Mouse (Mus musculus): ENCODE measurements around the gene Ddx18.

Gene Ddx18

DNA sequence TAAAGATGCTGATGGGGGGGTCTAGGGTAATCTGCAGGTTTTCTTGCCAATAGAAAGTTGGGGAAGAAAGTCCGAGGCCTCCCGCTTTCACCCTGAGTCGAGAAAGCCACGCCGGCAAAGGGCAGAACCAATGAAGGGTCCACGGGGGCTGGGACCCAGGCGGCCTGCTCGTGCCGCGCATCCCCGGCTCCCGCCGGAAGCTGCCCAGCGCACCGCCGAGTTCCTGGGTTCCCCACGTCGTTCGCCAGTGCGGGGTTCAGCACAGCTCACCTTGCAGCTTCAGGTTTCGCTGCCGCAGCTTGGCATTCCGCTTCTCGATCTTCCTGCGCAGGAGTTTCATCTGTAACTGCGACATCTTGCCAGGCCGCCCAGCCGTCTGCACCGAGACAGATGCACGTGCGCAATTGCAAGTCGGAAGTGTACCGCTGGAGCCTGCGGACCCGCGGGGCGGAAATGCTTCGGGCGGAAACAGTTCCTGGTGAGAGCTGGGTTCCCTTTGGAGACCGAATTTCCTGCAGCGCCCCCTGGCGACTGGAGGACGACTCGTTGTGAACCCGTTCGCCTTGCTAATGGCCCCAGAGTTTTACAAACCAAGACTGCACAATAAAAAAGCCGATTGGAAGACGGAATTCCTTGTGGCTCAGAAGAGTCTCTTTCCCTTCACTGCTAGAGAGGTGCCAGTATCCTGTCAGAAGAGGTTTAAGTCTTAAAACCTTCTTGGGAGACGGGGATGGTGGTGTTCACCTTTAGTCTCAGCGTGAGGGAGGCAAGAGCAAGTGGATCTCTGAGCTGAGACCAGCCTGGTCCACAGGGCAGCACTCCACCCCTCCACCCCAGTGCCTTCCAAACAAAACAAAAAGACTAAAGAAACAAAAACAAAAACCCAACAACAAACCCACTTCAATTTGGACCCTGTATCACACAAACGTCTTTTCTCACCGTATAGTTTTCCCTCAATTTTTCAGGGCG is at the start of gene Ddx18:
Gene Ddx18 (minus strand): TSS at position 469 of the 969 bp plus-strand sequence.
- DNase-seq (ENCODE audit: low read depth), result peak; percentile 78

GRCm38 (mm10) chr1:121608000-121608399 is 40.2 kb upstream of the Ddx18 start:
- no peak for DNase-seq (ENCODE audit: low read depth)

GRCm38 (mm10) chr1:121605118-121605517 is 37.3 kb upstream of the Ddx18 start:
- no peak for DNase-seq (ENCODE audit: low read depth)

DNA sequence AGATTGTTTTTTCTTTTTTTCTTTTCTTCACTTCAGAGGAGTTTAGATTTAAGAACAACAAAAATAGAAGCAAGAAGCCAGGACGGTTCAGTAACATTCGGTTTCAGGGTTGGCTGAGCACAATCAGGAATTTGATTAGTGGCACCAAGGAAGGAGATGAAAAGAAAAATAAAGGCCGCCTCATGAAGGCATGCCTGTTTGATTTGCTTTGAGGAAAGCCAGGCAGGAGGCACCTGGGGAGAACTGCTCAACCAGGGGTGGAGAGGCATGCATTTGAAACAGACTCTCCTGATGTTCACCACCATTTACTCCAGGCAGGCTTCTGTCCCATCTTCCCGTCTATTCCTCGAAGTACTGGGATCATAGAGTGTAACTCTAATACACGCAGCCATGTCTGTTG is 34.1 kb upstream of the Ddx18 start:
- no peak for DNase-seq (ENCODE audit: low read depth)

- DNase-seq (ENCODE audit: low read depth), result no peak
Measured at GRCm38 (mm10) chr1:121601084-121601483, 33.3 kb upstream of the Ddx18 start.

DNA sequence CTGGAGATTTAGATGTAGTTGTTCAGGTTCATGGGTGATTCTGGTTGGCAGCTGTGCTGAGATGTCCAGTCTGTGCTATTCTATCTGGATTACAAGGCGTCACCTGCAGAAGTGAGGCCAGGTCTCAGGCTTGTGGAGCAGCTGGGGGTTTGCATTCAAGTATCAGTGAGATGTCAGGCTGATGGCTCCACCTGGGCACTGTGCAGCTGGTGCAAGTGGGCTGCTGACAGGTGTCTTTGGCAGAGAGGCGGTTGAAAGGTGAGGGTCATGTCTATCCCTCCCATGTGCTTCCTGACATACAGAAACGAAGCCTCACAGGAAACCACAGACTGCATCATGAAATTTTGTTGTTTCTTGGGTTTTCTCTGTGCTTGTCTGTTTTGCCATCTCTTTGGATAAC is 30.6 kb upstream of the Ddx18 start:
- no peak for DNase-seq (ENCODE audit: low read depth)

GRCm38 (mm10) chr1:121596951-121597625 is 29.3 kb upstream of the Ddx18 start:
- no peak for DNase-seq (ENCODE audit: low read depth)

DNA sequence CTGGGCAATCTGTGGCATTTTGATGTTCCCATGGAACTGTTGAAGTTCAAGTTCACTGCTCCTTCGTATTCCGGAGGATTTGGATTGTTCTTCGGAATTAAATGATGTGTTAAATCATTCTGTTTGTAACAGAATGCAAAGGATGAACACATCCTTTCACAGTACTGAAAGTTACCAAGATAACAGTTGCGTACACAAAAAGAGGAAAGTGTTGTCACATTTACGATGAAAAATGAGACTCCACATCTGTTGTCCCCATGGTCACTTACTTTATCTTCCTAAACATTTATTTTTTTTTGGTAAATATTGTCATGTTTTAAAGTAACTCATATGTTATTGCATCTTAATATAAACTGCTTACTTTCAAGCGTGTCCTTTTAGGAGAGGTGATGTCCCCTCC is 17.0 kb upstream of the Ddx18 start:
- DNase-seq (ENCODE audit: low read depth), result no peak

- no peak for DNase-seq (ENCODE audit: low read depth)
Measured at GRCm38 (mm10) chr1:121581133-121581855, 13.5 kb upstream of the Ddx18 start.

GRCm38 (mm10) chr1:121577491-121577890 is 9.7 kb upstream of the Ddx18 start:
- DNase-seq (ENCODE audit: low read depth), result no peak

GRCm38 (mm10) chr1:121570522-121570921 is 2.7 kb upstream of the Ddx18 start:
- DNase-seq (ENCODE audit: low read depth), result no peak

DNA sequence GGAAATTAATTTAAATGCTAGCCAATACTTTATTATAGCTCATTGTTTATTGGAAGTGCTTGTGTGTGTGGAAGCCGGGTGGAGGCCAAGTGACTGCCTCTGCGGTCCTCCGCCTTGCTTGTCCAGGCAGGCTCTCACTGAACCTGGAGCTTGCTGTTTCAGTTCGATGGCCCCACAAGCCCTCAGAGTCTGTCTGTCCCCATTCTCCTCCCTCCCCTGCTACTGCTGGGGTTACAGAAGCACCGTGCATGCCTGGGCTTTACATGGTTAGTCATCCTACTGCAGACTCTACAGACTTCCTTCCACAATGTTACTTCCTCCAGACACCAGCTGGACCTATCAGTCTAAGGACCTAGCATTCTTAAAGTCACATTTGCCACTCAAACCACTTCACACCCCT is 9.9 kb downstream of the Ddx18 start:
- DNase-seq (ENCODE audit: low read depth), result no peak

- no peak for DNase-seq (ENCODE audit: low read depth)
Measured at GRCm38 (mm10) chr1:121551457-121551835, 16.3 kb downstream of the Ddx18 start.

DNA sequence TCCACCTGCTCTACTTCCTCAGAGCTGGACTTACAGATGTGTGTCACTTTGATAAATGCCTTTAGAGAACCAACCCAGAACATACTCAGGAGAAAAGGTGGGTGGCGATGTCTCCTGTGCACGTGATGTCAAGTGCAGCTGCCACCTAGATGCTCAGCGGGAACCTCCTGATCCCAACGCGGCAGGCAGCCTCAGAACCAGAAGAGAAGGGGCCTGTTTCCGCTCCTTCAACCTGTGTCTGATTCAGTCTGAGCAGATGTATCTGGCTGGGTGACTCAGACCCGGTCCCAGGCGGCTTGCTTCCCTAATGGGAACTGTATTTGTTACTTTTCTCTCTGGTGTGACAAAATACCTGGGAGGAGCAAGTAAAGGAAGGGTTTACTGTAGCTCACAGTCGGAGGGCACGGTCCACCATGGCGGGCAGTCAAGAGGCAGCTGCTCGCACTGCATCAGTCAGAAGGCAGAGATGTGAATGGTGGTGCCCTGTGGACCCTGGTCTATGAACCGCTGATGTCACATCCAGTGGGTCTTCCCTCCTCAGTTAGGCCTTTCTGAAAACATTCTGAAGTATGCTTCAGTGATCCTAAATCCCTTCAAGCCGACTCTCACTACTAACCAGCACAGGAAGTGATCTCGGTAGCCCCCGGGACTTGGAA is 16.9 kb downstream of the Ddx18 start:
- no peak for DNase-seq (ENCODE audit: low read depth)

DNA sequence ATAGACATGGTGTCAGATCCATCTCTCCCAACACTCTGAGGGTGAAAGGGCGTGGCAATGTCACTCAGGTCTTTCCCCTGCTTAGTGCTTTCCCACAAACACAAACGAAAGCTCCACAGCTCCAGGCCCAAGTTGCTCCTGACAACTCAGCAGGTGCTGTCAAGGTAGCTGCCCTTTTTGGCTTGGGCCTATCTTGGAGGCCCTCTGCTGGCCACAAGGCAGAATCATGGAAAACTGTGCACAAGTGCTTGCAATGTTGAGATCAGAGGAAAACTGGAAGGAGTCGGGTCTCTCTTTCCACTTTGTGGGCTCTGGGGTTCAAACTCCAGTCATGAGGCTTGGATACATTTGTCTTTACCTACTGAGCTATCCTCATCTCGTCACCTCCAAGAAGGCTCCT is 18.3 kb downstream of the Ddx18 start:
- no peak for DNase-seq (ENCODE audit: low read depth)

DNA sequence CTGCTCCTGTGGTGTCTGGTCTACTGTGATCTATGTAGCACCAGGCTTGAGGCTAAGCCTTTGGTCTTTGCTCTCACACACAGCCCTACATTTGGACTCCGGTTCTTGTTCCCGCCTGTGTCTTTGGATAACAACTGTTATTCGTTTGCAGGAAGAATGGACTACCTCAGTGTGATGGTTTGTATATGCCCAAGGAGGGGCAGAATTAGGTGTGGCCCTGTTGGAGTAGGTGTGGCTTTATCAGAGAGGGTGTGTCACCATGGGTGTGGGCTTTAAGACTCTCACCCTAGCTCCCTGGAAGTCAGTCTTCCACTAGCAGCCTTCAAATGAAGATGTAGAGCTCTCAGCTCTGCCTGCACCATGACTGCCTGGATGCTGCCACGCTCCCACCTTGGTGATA is 19.1 kb downstream of the Ddx18 start:
- no peak for DNase-seq (ENCODE audit: low read depth)

- no peak for DNase-seq (ENCODE audit: low read depth)
Measured at GRCm38 (mm10) chr1:121546844-121547243, 20.9 kb downstream of the Ddx18 start.

GRCm38 (mm10) chr1:121540361-121540760 is 27.4 kb downstream of the Ddx18 start:
- no peak for DNase-seq (ENCODE audit: low read depth)

DNA sequence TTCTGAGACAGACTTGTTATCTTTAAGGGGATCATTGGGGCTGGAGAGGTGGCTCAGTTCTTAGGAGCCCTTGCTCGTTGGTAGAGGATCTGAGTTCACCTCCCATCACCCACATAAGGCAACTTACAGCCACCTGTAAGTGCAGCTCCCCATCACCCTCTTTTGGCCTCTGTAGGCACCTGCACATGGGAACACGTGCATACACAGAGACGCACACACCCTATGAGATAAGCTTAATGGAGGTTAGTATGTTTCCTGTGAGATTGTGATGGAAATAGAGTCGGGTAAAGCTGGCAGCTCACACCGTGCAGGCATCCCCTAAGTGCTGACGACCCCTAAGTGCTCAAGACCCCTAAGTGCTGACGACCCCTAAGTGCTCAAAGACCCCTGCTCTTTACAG is 36.4 kb downstream of the Ddx18 start:
- DNase-seq (ENCODE audit: low read depth), result no peak

DNA sequence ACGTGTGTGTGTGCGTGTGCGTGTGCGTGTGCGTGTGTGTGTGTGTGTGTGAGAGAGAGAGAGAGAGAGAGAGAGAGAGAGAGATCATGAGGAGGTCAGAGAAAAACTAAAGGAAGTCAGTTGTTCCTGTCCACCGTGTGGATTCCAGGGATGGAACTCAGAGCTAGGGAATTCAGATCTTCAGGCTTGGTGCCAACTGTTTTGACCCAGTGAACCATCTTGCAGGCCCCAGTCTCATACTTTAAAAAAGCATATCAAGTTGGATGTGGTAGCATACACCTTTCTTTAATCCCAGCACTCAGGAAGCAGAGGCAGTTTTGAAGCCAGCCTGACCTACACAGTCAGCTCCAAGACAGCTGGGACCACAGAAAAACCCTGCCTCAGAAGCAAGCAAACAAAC is 38.5 kb downstream of the Ddx18 start:
- no peak for DNase-seq (ENCODE audit: low read depth)

DNA sequence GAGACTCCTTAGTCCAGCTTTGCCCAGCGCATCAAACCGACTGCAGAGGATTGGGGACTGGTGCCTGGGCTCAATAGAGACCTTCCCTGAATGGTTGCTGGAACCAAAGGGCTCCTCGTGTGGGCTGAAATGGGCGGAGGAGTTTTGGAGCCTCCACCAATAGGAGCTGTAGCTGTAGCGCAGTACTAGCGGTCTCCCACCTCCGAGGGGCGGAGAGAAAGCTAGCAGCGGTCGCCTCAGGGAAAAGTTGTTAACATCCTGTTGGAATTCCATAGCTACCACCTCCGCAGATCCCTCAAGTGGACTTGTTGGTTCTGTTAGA is 39.4 kb downstream of the Ddx18 start, which contains the start of gene Htr5b:
Gene Htr5b (minus strand): TSS at position 67 of the 322 bp plus-strand sequence.
- no peak for DNase-seq (ENCODE audit: low read depth)

Measured in fibroblast of lung, adult 2 months (primary cell).